Mouse (Mus musculus): Measurements from ENCODE around the gene Dbil5. TPM values are rescaled to one million over a fixed set of nuclear protein-coding genes. Genes with fewer than 3 reads are reported as not detected.

The Dbil5 gene
- polyA plus RNA-seq, 1 experiment = 2,170 TPM

- Histone ChIP-seq H3K4me3 (ENCODE audit: control insufficient read depth, low read depth, low read length) (no peak overlapping the region), H3K4me1 (ENCODE audit: control insufficient read depth, insufficient read depth, low read length) (no peaks in the 10 kb centered on the region), H3K27ac (ENCODE audit: control insufficient read depth, insufficient read depth, low read depth, low read length) (no peak overlapping the region), H3K36me3 (ENCODE audit: control insufficient read depth, insufficient read depth, low read length) (no peaks in the 10 kb centered on the region), H3K27me3 (ENCODE audit: control insufficient read depth, insufficient read depth, low read length) (no peaks in the 10 kb centered on the region)
- TF ChIP-seq CTCF (IDR thresholded peaks at IDR 0.05; ENCODE audit: control insufficient read depth, insufficient read depth, insufficient replicate concordance, low read depth, low read length) = peak; percentile 79; the same call in 1 of the 2 replicates
- no peak for TF ChIP-seq POLR2A (IDR thresholded peaks at IDR 0.05; ENCODE audit: control insufficient read depth, low read depth, low read length)
These were observed 35.9 kb downstream of the Dbil5 start for GRCm38 (mm10) chr11:76253145-76253917.

- no peak overlapping the region for H3K4me3 ChIP-seq (ENCODE audit: control insufficient read depth, low read depth, low read length)
- no peaks in the 10 kb centered on the region for H3K4me1 ChIP-seq (ENCODE audit: control insufficient read depth, insufficient read depth, low read length)
- no peaks in the 10 kb centered on the region for H3K36me3 ChIP-seq (ENCODE audit: control insufficient read depth, insufficient read depth, low read length)
- no peak for TF ChIP-seq POLR2A (IDR thresholded peaks at IDR 0.05; ENCODE audit: control insufficient read depth, low read depth, low read length)
- TF ChIP-seq CTCF (IDR thresholded peaks at IDR 0.05; ENCODE audit: control insufficient read depth, insufficient read depth, insufficient replicate concordance, low read depth, low read length) = no peak
- no peaks in the 10 kb centered on the region for H3K27me3 ChIP-seq (ENCODE audit: control insufficient read depth, insufficient read depth, low read length)
- H3K27ac ChIP-seq (ENCODE audit: control insufficient read depth, insufficient read depth, low read depth, low read length) = no peak overlapping the region
These were observed 36.5 kb downstream of the Dbil5 start for GRCm38 (mm10) chr11:76253918-76254264.

GRCm38 (mm10) chr11:76255431-76256001 is 38.1 kb downstream of the Dbil5 start:
- no peak overlapping the region for H3K4me3 ChIP-seq (ENCODE audit: control insufficient read depth, low read depth, low read length)

GRCm38 (mm10) chr11:76256129-76256528 is 38.7 kb downstream of the Dbil5 start:
- Histone ChIP-seq H3K36me3 (ENCODE audit: control insufficient read depth, insufficient read depth, low read length) (no peaks in the 10 kb centered on the region), H3K4me3 (ENCODE audit: control insufficient read depth, low read depth, low read length) (no peak overlapping the region), H3K4me1 (ENCODE audit: control insufficient read depth, insufficient read depth, low read length) (no peaks in the 10 kb centered on the region), H3K27ac (ENCODE audit: control insufficient read depth, insufficient read depth, low read depth, low read length) (no peak overlapping the region), H3K27me3 (ENCODE audit: control insufficient read depth, insufficient read depth, low read length) (no peaks in the 10 kb centered on the region)
- TF ChIP-seq POLR2A (IDR thresholded peaks at IDR 0.05; ENCODE audit: control insufficient read depth, low read depth, low read length) (no peak), CTCF (IDR thresholded peaks at IDR 0.05; ENCODE audit: control insufficient read depth, insufficient read depth, insufficient replicate concordance, low read depth, low read length) (no peak)

More at GRCm38 (mm10) chr11:76255431-76256001, 38.1 kb downstream of the Dbil5 start:
- Histone ChIP-seq H3K4me1 (ENCODE audit: control insufficient read depth, insufficient read depth, low read length) (no peaks in the 10 kb centered on the region), H3K27ac (ENCODE audit: control insufficient read depth, insufficient read depth, low read depth, low read length) (no peak overlapping the region), H3K27me3 (ENCODE audit: control insufficient read depth, insufficient read depth, low read length) (no peaks in the 10 kb centered on the region), H3K36me3 (ENCODE audit: control insufficient read depth, insufficient read depth, low read length) (no peaks in the 10 kb centered on the region)
- TF ChIP-seq CTCF (IDR thresholded peaks at IDR 0.05; ENCODE audit: control insufficient read depth, insufficient read depth, insufficient replicate concordance, low read depth, low read length) (no peak), POLR2A (IDR thresholded peaks at IDR 0.05; ENCODE audit: control insufficient read depth, low read depth, low read length) (no peak)

GRCm38 (mm10) chr11:76257386-76257785 is 40.0 kb downstream of the Dbil5 start:
- TF ChIP-seq POLR2A (IDR thresholded peaks at IDR 0.05; ENCODE audit: control insufficient read depth, low read depth, low read length) (no peak), CTCF (IDR thresholded peaks at IDR 0.05; ENCODE audit: control insufficient read depth, insufficient read depth, insufficient replicate concordance, low read depth, low read length) (no peak)
- no peak overlapping the region for H3K27ac ChIP-seq (ENCODE audit: control insufficient read depth, insufficient read depth, low read depth, low read length)
- no peaks in the 10 kb centered on the region for H3K4me1 ChIP-seq (ENCODE audit: control insufficient read depth, insufficient read depth, low read length)
- no peaks in the 10 kb centered on the region for H3K27me3 ChIP-seq (ENCODE audit: control insufficient read depth, insufficient read depth, low read length)
- no peaks in the 10 kb centered on the region; the same call in 1 of the 2 replicates for H3K36me3 ChIP-seq (ENCODE audit: control insufficient read depth, insufficient read depth, low read length)
- no peak overlapping the region for H3K4me3 ChIP-seq (ENCODE audit: control insufficient read depth, low read depth, low read length)

- H3K27ac ChIP-seq (ENCODE audit: control insufficient read depth, insufficient read depth, low read depth, low read length) = no peak overlapping the region
- TF ChIP-seq POLR2A (IDR thresholded peaks at IDR 0.05; ENCODE audit: control insufficient read depth, low read depth, low read length) = no peak
- TF ChIP-seq CTCF (IDR thresholded peaks at IDR 0.05; ENCODE audit: control insufficient read depth, insufficient read depth, insufficient replicate concordance, low read depth, low read length) = no peak
- no peaks in the 10 kb centered on the region; the same call in 1 of the 2 replicates for H3K36me3 ChIP-seq (ENCODE audit: control insufficient read depth, insufficient read depth, low read length)
- H3K4me3 ChIP-seq (ENCODE audit: control insufficient read depth, low read depth, low read length) = no peak overlapping the region
- no peaks in the 10 kb centered on the region for H3K4me1 ChIP-seq (ENCODE audit: control insufficient read depth, insufficient read depth, low read length)
- H3K27me3 ChIP-seq (ENCODE audit: control insufficient read depth, insufficient read depth, low read length) = no peaks in the 10 kb centered on the region
These were observed 41.1 kb downstream of the Dbil5 start for GRCm38 (mm10) chr11:76258511-76258910.

GRCm38 (mm10) chr11:76260208-76261050 is 43.0 kb downstream of the Dbil5 start:
- no peaks in the 10 kb centered on the region; the same call in 1 of the 2 replicates for H3K36me3 ChIP-seq (ENCODE audit: control insufficient read depth, insufficient read depth, low read length)
- H3K27me3 ChIP-seq (ENCODE audit: control insufficient read depth, insufficient read depth, low read length) = no peaks in the 10 kb centered on the region
- H3K4me1 ChIP-seq (ENCODE audit: control insufficient read depth, insufficient read depth, low read length) = no peaks in the 10 kb centered on the region
- H3K27ac ChIP-seq (ENCODE audit: control insufficient read depth, insufficient read depth, low read depth, low read length) = no peak overlapping the region
- no peak overlapping the region for H3K4me3 ChIP-seq (ENCODE audit: control insufficient read depth, low read depth, low read length)
- no peak for TF ChIP-seq CTCF (IDR thresholded peaks at IDR 0.05; ENCODE audit: control insufficient read depth, insufficient read depth, insufficient replicate concordance, low read depth, low read length)
- no peak for TF ChIP-seq POLR2A (IDR thresholded peaks at IDR 0.05; ENCODE audit: control insufficient read depth, low read depth, low read length)

All from testis, adult 2 months (tissue).